Mouse (Mus musculus): ENCODE data around the gene Kcnj15.

DNA sequence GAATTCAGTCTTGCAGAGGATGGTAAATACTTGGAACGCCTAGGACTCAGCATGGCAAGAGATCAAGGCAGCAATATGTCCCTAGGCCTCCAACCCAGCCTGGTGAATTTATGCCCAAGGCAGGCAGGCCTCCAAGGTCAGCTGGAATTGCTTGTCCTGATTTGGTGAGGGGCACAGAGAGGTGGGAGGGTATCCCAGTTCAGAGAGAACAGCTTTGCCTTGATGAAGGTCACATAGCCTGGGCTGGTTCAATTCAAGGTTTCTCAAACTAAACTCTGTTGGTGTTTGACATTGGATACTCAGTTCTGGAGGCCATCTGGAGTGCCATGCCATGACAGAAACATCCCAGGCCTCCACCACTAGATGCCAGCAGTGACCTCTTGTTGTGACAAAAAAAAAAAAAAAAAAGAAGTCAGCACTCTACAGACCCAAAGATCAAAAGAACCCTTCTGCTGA, 48.3 kb upstream of the Kcnj15 start:
- TF ChIP-seq CTCF (IDR thresholded peaks at IDR 0.05; ENCODE audit: low read depth, low read length), result no peak
- no peak for TF ChIP-seq TAL1 (conservative IDR thresholded peaks at IDR 0.05; ENCODE audit: low read depth, low read length)
- no peak for TF ChIP-seq POLR2AphosphoS5 (IDR thresholded peaks at IDR 0.05; ENCODE audit: insufficient replicate concordance, low read depth, low read length)
- TF ChIP-seq GATA1 (IDR thresholded peaks at IDR 0.05; ENCODE audit: borderline replicate concordance, low read length), result no peak
- no peak for TF ChIP-seq GATA2 (IDR thresholded peaks at IDR 0.05; ENCODE audit: borderline replicate concordance, low read depth, low read length)
